Mouse (Mus musculus) lung, postnatal 14 days (tissue): ENCODE measurements around the gene Rtel1.

Experiments used
- DNase-seq: peaks from one replicate; pipeline ENCODE4 v3.0.0; 2021

The Rtel1 gene

GRCm38 (mm10) chr2:181332542-181332941 lies 13.0 kb downstream of the Rtel1 start:
- DNase-seq: no peak

GRCm38 (mm10) chr2:181334023-181334422 lies 14.5 kb downstream of the Rtel1 start:
- DNase-seq: peak; percentile 77

GRCm38 (mm10) chr2:181340426-181340825 lies 20.9 kb downstream of the Rtel1 start:
- no peak for DNase-seq

GRCm38 (mm10) chr2:181342766-181343165 lies 23.2 kb downstream of the Rtel1 start:
- no peak for DNase-seq

- DNase-seq: no peak
Measured at GRCm38 (mm10) chr2:181356780-181357179, 37.2 kb downstream of the Rtel1 start.

- no peak for DNase-seq
Measured at GRCm38 (mm10) chr2:181363946-181364345, 44.4 kb downstream of the Rtel1 start.

GRCm38 (mm10) chr2:181364487-181364859 lies 44.9 kb downstream of the Rtel1 start:
- no peak for DNase-seq

GRCm38 (mm10) chr2:181364860-181365596 lies 45.5 kb downstream of the Rtel1 start, which contains the start of the genes Zgpat and Arfrp1:
Gene Zgpat (plus strand): TSS chr2:181364928.
Gene Arfrp1 (minus strand): TSS chr2:181365404.
- DNase-seq: peak; percentile 87

- DNase-seq: no peak
Measured at GRCm38 (mm10) chr2:181365655-181366075, 46.1 kb downstream of the Rtel1 start.

GRCm38 (mm10) chr2:181370001-181370400 lies 50.5 kb downstream of the Rtel1 start:
- no peak for DNase-seq

GRCm38 (mm10) chr2:181375787-181376186 lies 56.2 kb downstream of the Rtel1 start:
- peak; percentile 20 for DNase-seq

GRCm38 (mm10) chr2:181377230-181377629 lies 57.7 kb downstream of the Rtel1 start:
- DNase-seq: no peak

GRCm38 (mm10) chr2:181378701-181379100 lies 59.2 kb downstream of the Rtel1 start:
- DNase-seq: no peak

- DNase-seq: no peak
Measured at GRCm38 (mm10) chr2:181379778-181380177, 60.2 kb downstream of the Rtel1 start, which contains the start of gene Lime1. Gene Lime1 (plus strand): TSS chr2:181380078.

GRCm38 (mm10) chr2:181380251-181380650 lies 60.7 kb downstream of the Rtel1 start:
- DNase-seq: no peak

GRCm38 (mm10) chr2:181381107-181381506 lies 61.6 kb downstream of the Rtel1 start:
- DNase-seq: no peak

GRCm38 (mm10) chr2:181381631-181382306 lies 62.2 kb downstream of the Rtel1 start:
- DNase-seq: no peak

GRCm38 (mm10) chr2:181384463-181384862 lies 64.9 kb downstream of the Rtel1 start:
- DNase-seq: no peak

- peak; percentile 57 for DNase-seq
Measured at GRCm38 (mm10) chr2:181384919-181385391, 65.4 kb downstream of the Rtel1 start.

- peak; percentile 11 for DNase-seq
Measured at GRCm38 (mm10) chr2:181385885-181386284, 66.3 kb downstream of the Rtel1 start.

GRCm38 (mm10) chr2:181386663-181387210 lies 67.2 kb downstream of the Rtel1 start:
- no peak for DNase-seq

- no peak for DNase-seq
Measured at GRCm38 (mm10) chr2:181390136-181390870, 70.8 kb downstream of the Rtel1 start.

GRCm38 (mm10) chr2:181391022-181391421 lies 71.5 kb downstream of the Rtel1 start:
- DNase-seq: no peak
